Mouse (Mus musculus) embryonic facial prominence, embryonic 13.5 days (tissue): ENCODE measurements around the gene Ccnl2. TPM values are rescaled to one million over a fixed set of nuclear protein-coding genes. Genes with fewer than 3 reads are reported as not detected.
A peak's percentile ranks its signal among the peaks of the same experiment; 100 is the strongest.

Experiments used
- ATAC-seq: fragments of 200-750 bp; cut with Nextera tagmentation; 2 replicates; pipeline ENCODE4 v1.8.0; 2017; ENCODE audit warnings: low read depth; ENCODE audit not compliant: insufficient number of reproducible peaks, insufficient read depth, low FRiP score, low TSS enrichment
- H3K27ac ChIP-seq: fragments of 300-500 bp; sonication (generic); 2 replicates; pipeline ENCODE4 v1.5.1; 2015; ENCODE audit warnings: moderate library complexity, mild to moderate bottlenecking, inconsistent platforms
- H3K27me3 ChIP-seq: fragments of 300-500 bp; sonication (generic); 2 replicates; pipeline ENCODE4 v1.6.1; 2015; ENCODE audit warnings: mild to moderate bottlenecking, inconsistent platforms
- H3K36me3 ChIP-seq: fragments of 300-500 bp; sonication (generic); 2 replicates; pipeline ENCODE4 v1.6.1; 2015; ENCODE audit warnings: mild to moderate bottlenecking, inconsistent platforms
- H3K4me1 ChIP-seq: fragments of 300-500 bp; sonication (generic); 2 replicates; pipeline ENCODE4 v1.6.1; 2015; ENCODE audit warnings: inconsistent platforms
- H3K4me2 ChIP-seq: fragments of 300-500 bp; sonication (generic); 2 replicates; pipeline ENCODE4 v1.6.1; 2015; ENCODE audit warnings: moderate library complexity, mild to moderate bottlenecking, inconsistent platforms
- H3K4me3 ChIP-seq: fragments of 300-500 bp; sonication (generic); 2 replicates; pipeline ENCODE4 v1.5.1; 2015; ENCODE audit warnings: mild to moderate bottlenecking, inconsistent platforms
- H3K9ac ChIP-seq: fragments of 300-500 bp; sonication (generic); 2 replicates; pipeline ENCODE4 v1.6.1; 2015; ENCODE audit warnings: mild to moderate bottlenecking, inconsistent platforms
- H3K9me3 ChIP-seq: fragments of 300-500 bp; sonication (generic); 2 replicates; pipeline ENCODE4 v1.6.1; 2016; ENCODE audit warnings: inconsistent platforms
- WGBS: fragments of 180-500 bp; shearing (Covaris S2); methylation state at CpG from one replicate; pipeline ENCODE4 v1.1.7; 2015; ENCODE audit warnings: mixed read lengths; 5-methylcytosine and 5-hydroxymethylcytosine counted together
- polyA plus RNA-seq: library from polyadenylated mRNA; unstranded; fragments of >200 nt; fragmentation: Nextera tagmentation; extraction: Ambion mirVana; gene quantifications from 2 replicates; pipeline ENCODE4 v1.2.1, GENCODE M21; 2015

Ccnl2 gene
- polyA plus RNA-seq, 1 experiment from 2014 or later: 217 TPM

- peaks cover 6% of the 10 kb centered on the region; the same call in 1 of the 2 replicates for H3K27me3 ChIP-seq
- H3K27ac ChIP-seq: peak overlapping the region; percentile 86
- H3K9ac ChIP-seq: peak overlapping the region; percentile 75
- H3K9me3 ChIP-seq: no peaks in the 10 kb centered on the region
- H3K4me2 ChIP-seq: peak overlapping the region; percentile 94
- ATAC-seq: no peak; the same call in 1 of the 2 replicates
- peaks cover 38% of the 10 kb centered on the region for H3K4me1 ChIP-seq
- peaks cover 20% of the 10 kb centered on the region for H3K36me3 ChIP-seq
- peak overlapping the region; percentile 56 for H3K4me3 ChIP-seq
- 3% methylated on average over 8 of the region's 8 CpGs for WGBS
Measured at GRCm38 (mm10) chr4:155840076-155841002, 28.1 kb downstream of the Ccnl2 start.

- Histone ChIP-seq H3K9me3 (no peaks in the 10 kb centered on the region), H3K27me3 (peaks cover 6% of the 10 kb centered on the region; the same call in 1 of the 2 replicates), H3K4me1 (peaks cover 38% of the 10 kb centered on the region), H3K4me2 (peak overlapping the region; percentile 94), H3K4me3 (peak overlapping the region; percentile 56), H3K27ac (peak overlapping the region; percentile 86), H3K9ac (peak overlapping the region; percentile 75), H3K36me3 (peaks cover 20% of the 10 kb centered on the region)
- under 1% methylated on average over 32 of the region's 32 CpGs for WGBS
- ATAC-seq: peak; percentile 75
Measured at GRCm38 (mm10) chr4:155841003-155841454, 28.7 kb downstream of the Ccnl2 start.

GRCm38 (mm10) chr4:155841651-155842270 lies 29.5 kb downstream of the Ccnl2 start:
- H3K27ac ChIP-seq: no peak overlapping the region
- no peak for ATAC-seq
- peaks cover 20% of the 10 kb centered on the region for H3K36me3 ChIP-seq
- H3K9ac ChIP-seq: 0 out of 2 replicates have a peak overlapping the region, but pooled peaks have one; percentile 75
- peak overlapping the region; percentile 56 for H3K4me3 ChIP-seq
- H3K4me2 ChIP-seq: peak overlapping the region; percentile 94
- no peaks in the 10 kb centered on the region for H3K9me3 ChIP-seq
- H3K27me3 ChIP-seq: peaks cover 6% of the 10 kb centered on the region; the same call in 1 of the 2 replicates
- peaks cover 41% of the 10 kb centered on the region for H3K4me1 ChIP-seq
- 38% methylated on average over 38 of the region's 38 CpGs for WGBS

GRCm38 (mm10) chr4:155843231-155843630 lies 30.9 kb downstream of the Ccnl2 start:
- Histone ChIP-seq H3K4me3 (no peak overlapping the region), H3K9ac (no peak overlapping the region), H3K4me1 (peaks cover 44% of the 10 kb centered on the region), H3K4me2 (no peak overlapping the region), H3K27ac (no peak overlapping the region), H3K27me3 (peaks cover 6% of the 10 kb centered on the region; the same call in 1 of the 2 replicates), H3K36me3 (peaks cover 20% of the 10 kb centered on the region), H3K9me3 (no peaks in the 10 kb centered on the region)
- WGBS: 89% methylated on average over 5 of the region's 5 CpGs
- ATAC-seq: no peak

- no peaks in the 10 kb centered on the region for H3K9me3 ChIP-seq
- H3K27me3 ChIP-seq: no peaks in the 10 kb centered on the region
- H3K4me1 ChIP-seq: peaks cover 27% of the 10 kb centered on the region
- H3K4me2 ChIP-seq: peak within 1 kb of the TSS; percentile 89
- peak within 1 kb of the TSS; percentile 88 for H3K9ac ChIP-seq
- H3K27ac ChIP-seq: peak within 1 kb of the TSS; percentile 68; the same call in 1 of the 2 replicates
- 2% methylated on average over 61 of the region's 65 CpGs for WGBS
- peaks cover 15% of the 10 kb centered on the region for H3K36me3 ChIP-seq
- H3K4me3 ChIP-seq: peak within 1 kb of the TSS; percentile 81
- ATAC-seq: peak; percentile 89
Measured at GRCm38 (mm10) chr4:155846871-155847578, 34.7 kb downstream of the Ccnl2 start, which contains the start of gene Dvl1. Dvl1 (plus strand) TSS chr4:155847402.

- 2% methylated on average over 56 of the region's 69 CpGs for WGBS
- H3K9ac ChIP-seq: peak overlapping the region; percentile 88
- H3K36me3 ChIP-seq: peaks cover 10% of the 10 kb centered on the region
- 0 out of 2 replicates have a peak, but pooled peaks have one; percentile 22 for ATAC-seq
- no peaks in the 10 kb centered on the region for H3K9me3 ChIP-seq
- H3K4me2 ChIP-seq: peak overlapping the region; percentile 89
- peak overlapping the region; percentile 81 for H3K4me3 ChIP-seq
- no peak overlapping the region for H3K27ac ChIP-seq
- peaks cover 27% of the 10 kb centered on the region for H3K4me1 ChIP-seq
- no peaks in the 10 kb centered on the region for H3K27me3 ChIP-seq
Measured at GRCm38 (mm10) chr4:155847591-155848352, 35.5 kb downstream of the Ccnl2 start.

- H3K4me2 ChIP-seq: peak overlapping the region; percentile 89
- H3K4me3 ChIP-seq: peak overlapping the region; percentile 81
- WGBS: 54% methylated on average over 7 of the region's 7 CpGs
- peak overlapping the region; percentile 88 for H3K9ac ChIP-seq
- no peaks in the 10 kb centered on the region for H3K27me3 ChIP-seq
- ATAC-seq: no peak
- H3K4me1 ChIP-seq: peaks cover 27% of the 10 kb centered on the region
- no peaks in the 10 kb centered on the region for H3K9me3 ChIP-seq
- no peak overlapping the region for H3K27ac ChIP-seq
- peaks cover 4% of the 10 kb centered on the region for H3K36me3 ChIP-seq
Measured at GRCm38 (mm10) chr4:155848434-155849095, 36.3 kb downstream of the Ccnl2 start.

GRCm38 (mm10) chr4:155849391-155849790 lies 37.1 kb downstream of the Ccnl2 start:
- H3K4me3 ChIP-seq: no peak overlapping the region
- H3K9me3 ChIP-seq: no peaks in the 10 kb centered on the region
- H3K4me2 ChIP-seq: peak overlapping the region; percentile 89; the same call in 1 of the 2 replicates
- WGBS: 87% methylated on average over 2 of the region's 2 CpGs
- peaks cover 10% of the 10 kb centered on the region for H3K36me3 ChIP-seq
- H3K27ac ChIP-seq: no peak overlapping the region
- H3K27me3 ChIP-seq: no peaks in the 10 kb centered on the region
- no peak for ATAC-seq
- no peak overlapping the region for H3K9ac ChIP-seq
- peaks cover 27% of the 10 kb centered on the region for H3K4me1 ChIP-seq

- H3K4me3 ChIP-seq: no peak overlapping the region
- no peaks in the 10 kb centered on the region for H3K9me3 ChIP-seq
- ATAC-seq: no peak
- peaks cover 27% of the 10 kb centered on the region for H3K4me1 ChIP-seq
- no peaks in the 10 kb centered on the region for H3K27me3 ChIP-seq
- H3K4me2 ChIP-seq: no peak overlapping the region
- H3K27ac ChIP-seq: no peak overlapping the region
- H3K9ac ChIP-seq: no peak overlapping the region
- WGBS: 91% methylated on average over 3 of the region's 3 CpGs
- H3K36me3 ChIP-seq: peaks cover 15% of the 10 kb centered on the region
Measured at GRCm38 (mm10) chr4:155849792-155850451, 37.6 kb downstream of the Ccnl2 start.

- no peak for ATAC-seq
- WGBS: 88% methylated on average over 3 of the region's 3 CpGs
- Histone ChIP-seq H3K4me3 (no peak overlapping the region), H3K27ac (no peak overlapping the region), H3K4me2 (no peak overlapping the region), H3K9me3 (no peaks in the 10 kb centered on the region), H3K36me3 (peaks cover 30% of the 10 kb centered on the region), H3K27me3 (no peaks in the 10 kb centered on the region), H3K4me1 (peaks cover 27% of the 10 kb centered on the region), H3K9ac (no peak overlapping the region)
Measured at GRCm38 (mm10) chr4:155851368-155851767, 39.1 kb downstream of the Ccnl2 start.
